Comparison of ENCODE assay signal across 16 mouse cellular contexts in the genomic region with DNA sequence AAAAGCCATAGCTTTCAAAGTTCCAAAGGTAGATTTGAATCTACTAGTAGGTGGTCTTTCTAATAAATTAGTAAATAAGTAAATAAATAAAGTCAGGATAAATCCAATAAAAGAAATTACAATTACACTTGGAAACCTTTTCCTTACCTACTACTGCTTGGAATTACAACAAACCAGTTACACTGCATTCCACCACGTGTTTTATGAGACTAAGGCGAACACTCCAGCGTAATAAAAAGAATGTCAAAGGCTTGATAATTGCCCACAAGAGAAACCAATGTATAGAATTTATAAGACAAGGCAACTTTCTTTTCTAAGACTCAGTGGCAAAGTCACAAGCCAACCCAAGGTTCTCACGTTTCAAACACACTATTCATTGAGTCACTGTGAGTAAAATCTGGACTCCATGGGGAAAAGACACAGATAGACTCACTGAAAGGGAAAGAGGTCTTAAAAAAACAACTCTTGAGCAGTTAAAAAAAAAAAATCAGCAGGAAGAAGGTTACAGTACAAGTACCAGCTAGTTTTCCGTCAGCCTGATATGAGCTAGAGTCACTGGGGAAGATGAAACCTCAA. TPM values are rescaled to one million over a fixed set of nuclear protein-coding genes. Genes with fewer than 3 reads are reported as not detected.
DNase-seq lines count a peak whose midpoint lies in the region; ATAC-seq lines count a peak whose summit lies in the region.
"Had no signal": no experiment of that assay in that cellular context is flagged by ENCODE, and none has a peak within 500 bp of the region (broad histone marks: within the 10 kb centered on the region; RNA-seq: fewer than 3 reads in every experiment).

No protein-coding gene starts in this region.

- DNase-seq in kidney, postnatal 4 days, result no peak
- peak; percentile 50 for DNase-seq in lung, postnatal 36 days
- DNase-seq in lung, postnatal 14 days, result no peak
- no peak for DNase-seq in embryo, embryonic 9.5 days (ENCODE audit: extremely low spot score)
- DNase-seq: adrenal gland, postnatal 36 days; cerebellum, adult 8-10 months; gastrocnemius, postnatal 14 days; spleen, adult 18-20 months; thymus, postnatal 14 days had no signal

- no peaks in the 10 kb centered on the region for H3K27me3 ChIP-seq in kidney, embryonic 15.5 days
- no peaks in the 10 kb centered on the region for H3K27me3 ChIP-seq in intestine, embryonic 16.5 days (replicated peaks; ENCODE audit: control insufficient read depth, insufficient read depth, low read length)
- no peaks in the 10 kb centered on the region for H3K27me3 ChIP-seq in stomach, embryonic 16.5 days (ENCODE audit: control insufficient read depth, insufficient read depth, low read length)
- no peaks in the 10 kb centered on the region for H3K27me3 ChIP-seq in forebrain, embryonic 15.5 days
- H3K27me3 ChIP-seq: hindbrain, embryonic 12.5 days had no signal

- ATAC-seq in kidney, embryonic 15.5 days (replicated peaks; ENCODE audit: low FRiP score), result no peak
- peak; percentile 66 for ATAC-seq in intestine, embryonic 16.5 days
- no peak for ATAC-seq in stomach, embryonic 16.5 days (ENCODE audit: insufficient read depth, low FRiP score)
- ATAC-seq in forebrain, embryonic 15.5 days (replicated peaks), result no peak
- ATAC-seq: midbrain, embryonic 16.5 days had no signal

- no peak overlapping the region for H3K4me3 ChIP-seq in kidney, embryonic 15.5 days (replicated peaks)
- H3K4me3 ChIP-seq in intestine, embryonic 16.5 days (ENCODE audit: low read length), result no peak overlapping the region
- H3K4me3 ChIP-seq in stomach, embryonic 16.5 days (replicated peaks; ENCODE audit: low read length), result no peak overlapping the region
- no peak overlapping the region for H3K4me3 ChIP-seq in forebrain, embryonic 15.5 days
- H3K4me3 ChIP-seq: hindbrain, embryonic 12.5 days; layer of hippocampus, adult 2 months had no signal

- no peaks in the 10 kb centered on the region for H3K9me3 ChIP-seq in kidney, embryonic 15.5 days (replicated peaks)
- no peaks in the 10 kb centered on the region for H3K9me3 ChIP-seq in intestine, embryonic 16.5 days (ENCODE audit: control insufficient read depth, low read length)
- no peaks in the 10 kb centered on the region for H3K9me3 ChIP-seq in stomach, embryonic 16.5 days (replicated peaks; ENCODE audit: control insufficient read depth, low read length)
- no peaks in the 10 kb centered on the region for H3K9me3 ChIP-seq in forebrain, embryonic 15.5 days
- H3K9me3 ChIP-seq: hindbrain, embryonic 12.5 days had no signal

- H3K4me1 ChIP-seq in kidney, embryonic 15.5 days, result peaks cover 75% of the 10 kb centered on the region
- peaks cover 45% of the 10 kb centered on the region for H3K4me1 ChIP-seq in intestine, embryonic 16.5 days (ENCODE audit: control insufficient read depth, insufficient read depth, low read length)
- peaks cover 42% of the 10 kb centered on the region for H3K4me1 ChIP-seq in stomach, embryonic 16.5 days (ENCODE audit: control insufficient read depth, insufficient read depth, low read length)
- peaks cover 42% of the 10 kb centered on the region for H3K4me1 ChIP-seq in forebrain, embryonic 15.5 days

- H3K36me3 ChIP-seq in kidney, embryonic 15.5 days, result no peaks in the 10 kb centered on the region
- no peaks in the 10 kb centered on the region for H3K36me3 ChIP-seq in intestine, embryonic 16.5 days (ENCODE audit: control insufficient read depth, insufficient read depth, low read length)
- no peaks in the 10 kb centered on the region for H3K36me3 ChIP-seq in stomach, embryonic 16.5 days (ENCODE audit: control insufficient read depth, insufficient read depth, low read length)
- H3K36me3 ChIP-seq in forebrain, embryonic 15.5 days, result no peaks in the 10 kb centered on the region
- H3K36me3 ChIP-seq: hindbrain, embryonic 12.5 days had no signal

- no peak overlapping the region for H3K4me2 ChIP-seq in kidney, embryonic 15.5 days
- H3K4me2 ChIP-seq in intestine, embryonic 16.5 days (ENCODE audit: low read depth, low read length), result peak overlapping the region; percentile 46
- no peak overlapping the region; the same call in 1 of the 2 replicates for H3K4me2 ChIP-seq in stomach, embryonic 16.5 days (ENCODE audit: low read depth, low read length)
- no peak overlapping the region for H3K4me2 ChIP-seq in forebrain, embryonic 15.5 days (replicated peaks)
- H3K4me2 ChIP-seq: hindbrain, embryonic 12.5 days had no signal

- no peak overlapping the region for H3K9ac ChIP-seq in kidney, embryonic 15.5 days
- H3K9ac ChIP-seq in intestine, embryonic 16.5 days (ENCODE audit: low read depth, low read length), result no peak overlapping the region
- H3K9ac ChIP-seq in stomach, embryonic 16.5 days (ENCODE audit: low read length), result no peak overlapping the region
- H3K9ac ChIP-seq in forebrain, embryonic 15.5 days (replicated peaks), result no peak overlapping the region
- H3K9ac ChIP-seq: hindbrain, embryonic 12.5 days had no signal

- peak overlapping the region; percentile 70 for H3K27ac ChIP-seq in kidney, embryonic 15.5 days
- peak overlapping the region; percentile 77 for H3K27ac ChIP-seq in intestine, embryonic 16.5 days (ENCODE audit: low read length)
- H3K27ac ChIP-seq in stomach, embryonic 16.5 days (ENCODE audit: low read length), result peak overlapping the region; percentile 60
- H3K27ac ChIP-seq in forebrain, embryonic 15.5 days (replicated peaks), result no peak overlapping the region
- H3K27ac ChIP-seq: hindbrain, embryonic 12.5 days; layer of hippocampus, adult 2 months had no signal

- WGBS in kidney, embryonic 15.5 days, result 30% methylated on average over 5 of the region's 5 CpGs
- WGBS in intestine, embryonic 16.5 days, result 41% methylated on average over 5 of the region's 5 CpGs
- WGBS in stomach, embryonic 16.5 days, result 48% methylated on average over 5 of the region's 5 CpGs
- 55% methylated on average over 5 of the region's 5 CpGs for WGBS in forebrain, embryonic 15.5 days

RNA-seq across cellular contexts. Expression of a gene that starts 21.4 kb away (rescaled TPM):
- polyA plus RNA-seq in kidney, embryonic 15.5 days (2015; fragmentation: Nextera tagmentation; extraction: Ambion mirVana), result 27.3 and 28.8 TPM in 2 replicates
- 12.2 and 13.4 TPM in 2 replicates for polyA plus RNA-seq in intestine, embryonic 16.5 days (2015; fragmentation: Nextera tagmentation; extraction: Ambion mirVana)
- 22.0 and 22.9 TPM in 2 replicates for polyA plus RNA-seq in stomach, embryonic 16.5 days (2015; fragmentation: Nextera tagmentation; extraction: Ambion mirVana)
- 43.8 and 44.7 TPM in 2 replicates for polyA plus RNA-seq in forebrain, embryonic 15.5 days (2015; fragmentation: Nextera tagmentation; extraction: Ambion mirVana)
